Mouse (Mus musculus) CH12F3 (cell line): ENCODE data around the gene Smim23.

Experiments used
- in situ Hi-C: fragments of 300-500 bp; cut with MboI; formaldehyde crosslinking; loops from 2 replicates; pipeline ENCODE4 v1.14.3; 2020; ENCODE audit warnings: low sequenced_read_pairs

The Smim23 gene

DNA sequence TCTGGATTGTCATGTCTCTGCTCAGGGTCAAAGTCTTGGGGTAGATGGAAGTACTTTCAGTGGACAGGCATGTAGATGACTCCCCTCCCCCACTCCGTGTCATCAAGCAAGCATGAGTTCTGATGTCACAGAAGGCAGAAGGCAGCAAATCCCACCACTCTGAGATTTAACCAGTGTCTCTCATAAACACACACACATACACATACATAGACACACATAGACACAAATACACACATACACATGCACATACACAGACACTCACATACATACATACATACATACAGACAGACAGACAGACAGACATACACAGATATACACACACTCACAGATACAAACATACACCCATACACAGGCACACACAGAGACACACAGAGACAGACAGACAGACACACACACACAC lies at the start of gene Smim23:
TSS of gene Smim23 (minus strand) at position 101 of the 400 bp plus-strand sequence.
- in situ Hi-C loops = no loop called here

DNA sequence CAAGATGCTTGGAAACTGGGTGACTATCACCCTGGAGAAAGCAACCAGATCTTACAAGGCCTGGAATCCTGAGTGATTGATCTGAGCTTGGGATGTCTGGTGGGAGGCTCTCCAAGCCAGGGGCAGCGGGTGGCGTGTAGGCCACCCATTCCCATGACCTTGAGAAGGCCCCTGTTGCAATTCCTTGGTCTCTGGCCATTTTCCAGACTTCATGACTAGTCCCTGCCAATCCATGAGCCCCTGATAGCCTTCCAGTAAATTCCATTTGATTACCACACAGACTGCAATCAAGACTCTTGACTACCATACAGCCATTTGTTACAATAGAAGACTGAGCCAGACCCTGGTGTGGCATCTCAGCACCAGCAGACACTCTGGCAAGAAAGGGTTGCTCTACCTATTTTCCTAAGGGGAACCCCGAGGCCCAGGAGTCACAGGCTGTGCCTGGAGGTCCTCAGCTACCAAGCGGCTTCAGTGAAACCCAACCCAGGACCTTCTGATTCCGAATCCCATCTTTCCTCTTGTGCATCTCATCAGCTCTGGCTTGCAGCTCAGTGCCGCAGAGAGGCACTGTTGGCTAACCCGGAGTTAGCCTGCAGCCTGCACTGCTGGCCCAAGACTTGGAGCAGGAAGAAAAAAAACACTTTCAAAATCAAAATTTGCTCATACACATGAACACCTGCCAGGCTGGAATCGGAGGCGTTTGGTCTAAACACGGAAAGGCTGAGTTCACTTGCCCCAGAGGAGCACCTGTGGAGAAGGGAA lies 44.4 kb upstream of the Smim23 start:
- in situ Hi-C loops = no loop called here

DNA sequence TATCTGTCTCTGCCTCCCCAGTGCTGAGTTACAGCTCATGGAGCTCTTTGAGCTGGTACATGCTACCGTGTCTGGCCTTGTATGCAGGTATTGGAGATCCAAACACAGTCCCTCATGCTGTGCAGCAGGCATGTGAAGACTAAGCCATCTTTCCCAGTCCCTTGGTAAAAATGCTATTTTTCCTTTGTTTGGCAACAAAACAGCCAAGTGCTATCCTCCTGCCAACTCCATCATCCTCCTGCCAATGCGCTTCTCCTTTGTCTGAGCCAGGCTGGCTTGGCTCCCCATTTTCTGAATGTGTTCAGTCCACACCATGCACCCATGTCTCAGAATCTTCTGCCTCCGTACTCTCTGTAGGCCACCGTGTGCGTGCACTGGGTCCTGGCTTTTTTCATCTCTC lies 40.2 kb upstream of the Smim23 start:
- in situ Hi-C loops = no loop called here

DNA sequence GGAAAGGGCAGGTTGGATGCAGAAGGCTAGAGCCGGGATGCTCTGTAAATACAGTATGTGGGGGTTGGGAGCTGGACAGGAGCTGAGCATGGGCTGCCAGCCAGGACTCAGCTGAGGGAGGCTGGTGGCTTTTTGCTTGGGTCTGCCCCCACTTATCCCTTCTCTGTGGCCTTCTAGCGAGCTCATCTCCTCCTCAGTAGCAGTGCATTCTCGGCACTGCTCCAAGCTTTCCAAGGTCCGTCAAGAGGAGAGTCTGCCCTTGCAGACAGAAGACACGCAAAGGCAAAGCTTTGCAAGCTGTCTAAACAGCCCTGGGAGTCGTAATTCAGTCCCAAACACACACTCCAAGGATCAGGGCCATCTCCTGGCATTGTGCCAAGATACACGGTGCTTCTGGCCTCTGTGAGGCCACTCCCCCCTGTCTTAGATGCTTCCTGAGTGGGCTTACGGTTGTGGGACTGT lies 33.0 kb upstream of the Smim23 start:
- in situ Hi-C loops = no loop called here

DNA sequence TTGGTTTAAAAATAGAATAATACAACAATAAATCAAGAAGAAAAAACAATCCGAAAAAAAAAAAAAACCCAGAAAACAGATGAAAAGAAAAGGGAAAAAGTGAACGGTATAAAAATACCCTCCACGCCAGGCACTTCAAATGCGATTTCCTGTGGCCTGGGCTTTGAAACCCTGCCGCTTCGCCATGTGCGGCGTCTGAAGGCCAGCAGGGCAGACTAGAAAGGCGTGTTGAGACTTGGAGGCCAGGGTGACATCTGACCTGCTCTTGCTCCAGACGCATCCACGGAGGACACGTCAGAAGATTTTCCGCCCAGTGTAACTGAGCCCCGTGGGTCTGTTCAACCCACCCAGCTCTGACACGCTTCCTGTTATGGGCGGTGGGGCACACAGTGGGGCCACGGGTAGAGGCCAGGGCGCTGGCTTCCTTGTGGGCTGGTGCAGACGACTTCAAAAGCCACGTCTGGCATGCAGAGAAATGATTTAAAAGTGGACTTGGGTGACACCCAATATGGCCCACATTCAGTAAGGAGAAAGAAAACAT lies 22.3 kb upstream of the Smim23 start:
- in situ Hi-C loops = no loop called here

DNA sequence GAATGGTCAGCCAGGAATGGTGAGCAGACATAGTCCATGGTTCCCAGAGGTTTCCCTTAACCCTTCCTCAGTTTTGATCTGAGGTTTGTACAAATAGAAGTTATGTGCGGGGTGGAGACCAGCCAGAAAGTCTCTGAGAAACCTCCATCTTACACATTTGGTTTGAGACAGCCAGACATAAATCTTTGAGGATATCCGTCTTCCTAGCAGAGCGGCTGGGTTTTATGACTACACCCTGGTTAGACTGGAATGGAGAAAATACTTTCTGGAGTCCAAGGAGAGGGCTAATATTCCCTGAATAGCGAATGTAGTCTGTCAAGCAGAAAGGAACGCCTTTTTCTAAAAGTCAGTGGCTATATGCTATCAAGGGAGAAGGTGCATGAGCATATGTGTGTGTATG lies 16.8 kb upstream of the Smim23 start:
- in situ Hi-C loops = no loop called here

DNA sequence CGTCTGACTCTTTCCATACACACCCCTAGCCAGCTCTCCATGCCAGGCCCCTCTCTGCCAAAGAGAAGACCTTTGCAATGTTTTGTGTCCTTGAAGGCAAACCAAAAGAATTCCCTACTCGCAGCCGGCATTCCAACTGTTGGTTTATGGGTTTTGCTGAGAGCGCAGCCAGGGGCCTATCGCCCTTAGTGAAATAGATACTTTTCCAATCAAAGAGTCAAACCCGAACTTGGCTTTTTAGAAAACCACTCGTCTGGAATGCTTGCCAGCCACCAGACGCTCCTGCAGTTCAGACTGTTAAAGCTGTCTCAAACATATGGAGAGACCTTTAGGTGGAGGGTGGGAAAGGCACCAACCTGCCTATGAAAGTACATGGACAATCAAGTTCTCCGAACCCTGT lies 15.9 kb upstream of the Smim23 start:
- in situ Hi-C loops = no loop called here

DNA sequence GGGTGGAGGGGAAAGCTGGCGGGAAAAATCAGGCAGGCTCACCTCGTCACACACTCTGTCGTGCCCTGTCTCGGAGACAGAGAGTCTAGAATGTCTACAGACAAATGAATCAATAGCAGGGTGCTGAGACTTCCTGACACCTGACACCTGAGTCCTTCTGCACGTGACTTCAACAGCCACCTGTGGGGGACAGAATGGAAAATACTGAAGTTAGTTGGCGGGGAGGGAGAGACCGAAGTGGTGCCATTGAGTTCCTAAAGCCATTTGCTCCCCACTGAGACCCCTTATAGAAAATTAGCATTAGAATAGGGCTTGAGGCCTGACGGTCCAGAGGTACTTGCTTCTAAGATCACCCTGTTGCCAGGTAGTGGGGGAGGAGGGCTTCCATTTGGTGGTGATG lies 10.6 kb upstream of the Smim23 start:
- in situ Hi-C loops = no loop called here

DNA sequence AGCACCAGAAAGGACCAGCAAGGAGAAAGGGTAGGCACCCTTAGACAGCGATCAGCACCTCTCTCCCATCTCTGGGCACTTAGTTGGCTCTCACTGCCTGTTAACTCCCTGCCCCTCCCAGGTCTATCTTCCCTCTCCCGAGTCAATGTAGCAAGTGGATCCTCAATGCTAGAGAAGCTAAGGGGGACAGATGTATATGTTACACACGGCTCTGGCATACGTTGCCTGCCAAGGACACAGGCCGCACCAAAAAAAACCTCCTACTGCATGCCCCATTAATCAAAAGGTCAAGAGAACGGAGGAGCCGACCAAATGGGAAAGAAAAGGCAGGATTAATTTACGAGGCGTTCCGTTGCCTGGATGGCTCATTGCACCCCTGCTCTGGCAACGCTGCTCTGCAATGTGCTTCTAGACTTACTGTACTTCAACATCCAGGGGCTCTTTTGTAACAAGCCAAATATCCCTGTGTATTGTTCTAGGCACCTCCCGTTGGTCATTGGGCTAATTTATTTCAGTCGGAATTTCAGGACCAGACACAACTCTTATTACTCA lies 10.0 kb upstream of the Smim23 start:
- in situ Hi-C loops = no loop called here

DNA sequence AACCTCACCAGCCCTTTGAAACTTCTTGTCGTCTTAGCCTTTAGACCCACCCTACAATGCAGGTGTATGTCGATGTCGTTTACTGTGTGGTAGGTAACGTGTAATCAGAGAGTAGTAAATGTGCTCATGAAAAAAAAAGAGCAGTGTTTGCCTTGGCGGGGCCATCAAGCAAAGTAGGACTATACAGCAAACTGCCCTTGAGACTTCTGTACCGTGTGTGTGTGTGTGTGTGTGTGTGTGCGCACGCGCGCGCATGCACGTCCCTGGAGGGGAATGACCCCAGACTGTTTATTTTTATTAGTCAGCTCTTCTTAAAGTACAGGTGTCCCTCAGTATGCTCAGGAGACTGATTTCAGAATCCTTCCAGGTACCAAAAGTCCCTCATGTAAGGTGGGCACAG lies 6.8 kb downstream of the Smim23 start:
- in situ Hi-C loops = no loop called here

DNA sequence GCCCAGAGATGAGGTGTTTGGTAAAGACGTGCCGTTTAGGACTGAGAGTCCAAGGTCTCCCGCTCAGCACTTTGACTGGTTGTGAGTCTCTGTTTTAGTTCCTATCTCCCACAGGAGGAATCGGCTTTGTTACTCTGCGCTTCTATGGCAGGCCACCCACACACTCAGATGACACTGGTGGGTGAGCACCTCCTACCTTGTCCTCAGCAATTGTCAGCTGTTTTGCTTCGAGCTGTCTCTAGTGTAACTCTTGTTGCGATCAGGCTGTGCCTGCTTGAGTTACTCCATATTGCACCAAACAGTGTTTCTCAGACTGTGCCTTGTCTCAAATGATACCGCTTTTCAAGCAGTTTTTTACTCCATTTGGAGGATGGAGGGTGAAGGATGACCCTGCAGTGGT lies 10.1 kb downstream of the Smim23 start:
- in situ Hi-C loops = no loop called here

DNA sequence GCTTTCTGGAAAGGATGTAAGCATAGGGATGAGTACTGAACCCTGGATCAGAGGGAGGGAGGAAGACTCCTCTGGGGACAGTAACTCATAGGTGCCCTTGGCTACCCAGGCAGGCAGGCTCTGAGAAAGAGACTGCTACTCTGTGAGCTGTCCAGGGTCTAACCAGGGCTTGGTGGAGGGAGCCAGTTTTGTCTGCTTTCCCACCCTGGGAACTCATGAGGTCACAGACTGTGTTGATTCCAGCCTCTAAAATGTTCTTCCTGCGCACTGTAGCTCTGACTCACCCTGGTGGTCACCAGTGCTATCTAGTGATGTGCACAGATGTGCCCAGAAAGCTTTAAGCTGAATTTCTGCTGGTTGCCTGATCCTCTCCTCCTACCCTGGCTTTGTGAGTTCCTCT lies 15.3 kb downstream of the Smim23 start:
- in situ Hi-C loops = no loop called here

DNA sequence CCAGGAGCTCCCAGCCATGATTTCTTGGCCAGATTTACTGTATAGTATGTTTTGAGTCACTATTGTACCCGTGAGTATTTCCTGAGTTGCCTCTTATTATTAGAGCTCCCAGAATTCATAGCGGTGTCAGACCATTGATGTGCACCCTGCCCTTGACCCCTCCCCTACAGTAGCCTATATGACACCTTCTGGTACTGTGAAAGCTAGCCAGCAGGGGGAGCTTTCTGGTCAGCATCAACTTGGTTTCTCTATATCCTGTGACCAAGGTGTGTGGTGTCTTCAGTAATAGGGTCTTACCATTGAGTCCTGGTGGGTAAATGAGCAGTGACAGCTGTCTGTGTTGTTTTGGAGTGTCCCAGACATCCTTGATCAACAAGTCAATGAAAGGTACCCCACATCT lies 18.4 kb downstream of the Smim23 start:
- in situ Hi-C loops = no loop called here

DNA sequence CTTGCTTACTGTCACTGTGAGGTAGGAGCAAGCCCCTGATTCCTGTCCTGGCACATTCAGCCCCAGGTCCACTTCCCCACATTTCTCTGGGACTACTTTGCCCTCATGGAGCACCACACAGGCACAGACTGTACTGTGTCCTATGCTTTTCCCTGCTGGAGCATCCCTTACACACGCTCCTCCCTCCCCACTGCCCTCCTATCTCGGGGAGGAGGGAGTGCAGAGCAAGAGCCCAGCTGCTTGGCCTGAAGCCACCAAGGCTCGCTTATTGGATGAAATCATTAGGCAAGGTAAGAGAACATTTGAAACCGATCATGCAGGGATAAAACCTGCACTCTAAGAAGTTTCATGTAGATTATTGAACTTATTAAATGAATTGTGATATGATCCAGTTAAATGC lies 20.7 kb downstream of the Smim23 start:
- in situ Hi-C loops = no loop called here

DNA sequence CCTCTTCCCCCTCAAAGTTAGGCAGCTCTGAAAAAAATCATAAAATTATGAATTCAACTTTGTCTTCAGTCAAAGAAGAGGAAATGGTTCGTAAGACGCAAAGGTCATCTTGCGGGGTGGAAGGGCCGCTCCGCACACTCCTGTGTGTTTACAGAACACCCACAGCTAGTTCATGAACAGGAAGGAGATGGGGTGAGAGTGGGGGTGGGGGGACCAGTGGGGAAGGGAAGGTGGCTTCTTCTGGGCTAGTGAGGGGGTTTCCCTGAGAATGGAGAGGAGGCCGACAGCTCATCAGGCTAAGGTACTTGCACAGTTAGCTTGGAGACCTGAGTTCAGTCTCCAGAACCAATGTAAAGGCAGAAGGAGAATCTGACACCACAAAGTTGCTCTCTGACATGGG lies 22.7 kb downstream of the Smim23 start:
- in situ Hi-C loops = no loop called here

DNA sequence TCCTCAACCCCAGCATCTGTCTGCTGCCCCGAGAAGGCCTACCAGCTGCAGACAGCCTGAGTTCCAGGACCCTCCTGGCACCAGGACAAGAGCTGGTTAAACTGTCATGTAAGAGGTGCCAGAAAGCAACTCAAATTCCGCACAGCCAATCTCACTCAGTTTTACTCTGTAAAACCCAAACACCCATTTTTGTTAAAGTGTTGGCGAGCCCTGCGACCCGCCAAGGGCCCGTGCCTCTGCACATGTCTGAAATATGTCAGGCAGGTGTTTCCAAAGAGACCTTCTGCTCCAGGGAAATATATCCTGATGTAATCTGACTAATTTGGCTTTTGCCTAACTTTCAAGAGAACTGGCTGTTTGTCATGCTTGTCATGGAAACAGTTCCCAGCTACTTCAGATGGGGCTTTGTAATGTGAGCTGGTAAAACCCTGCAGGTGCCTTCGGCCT lies 23.5 kb downstream of the Smim23 start:
- in situ Hi-C loops = no loop called here

DNA sequence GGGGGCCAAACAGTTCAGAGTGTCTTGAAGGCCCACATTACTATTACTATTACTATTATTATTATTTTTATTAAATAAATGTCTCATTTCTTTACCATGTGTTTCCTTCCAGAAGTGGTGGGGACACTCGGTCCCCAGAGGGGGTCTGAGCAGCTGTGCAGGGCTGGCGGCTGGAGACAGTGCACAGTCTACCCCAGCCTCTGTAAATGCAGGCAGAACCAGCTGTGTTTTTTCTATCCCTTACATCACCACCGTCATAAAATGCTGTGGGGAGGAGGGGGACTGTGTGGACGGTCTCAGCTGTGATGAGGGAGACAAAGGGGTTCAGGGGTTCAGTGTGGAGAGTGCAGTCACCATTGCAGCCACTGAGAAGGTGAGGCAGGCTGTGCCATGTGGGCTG lies 26.0 kb downstream of the Smim23 start:
- in situ Hi-C loops = no loop called here

DNA sequence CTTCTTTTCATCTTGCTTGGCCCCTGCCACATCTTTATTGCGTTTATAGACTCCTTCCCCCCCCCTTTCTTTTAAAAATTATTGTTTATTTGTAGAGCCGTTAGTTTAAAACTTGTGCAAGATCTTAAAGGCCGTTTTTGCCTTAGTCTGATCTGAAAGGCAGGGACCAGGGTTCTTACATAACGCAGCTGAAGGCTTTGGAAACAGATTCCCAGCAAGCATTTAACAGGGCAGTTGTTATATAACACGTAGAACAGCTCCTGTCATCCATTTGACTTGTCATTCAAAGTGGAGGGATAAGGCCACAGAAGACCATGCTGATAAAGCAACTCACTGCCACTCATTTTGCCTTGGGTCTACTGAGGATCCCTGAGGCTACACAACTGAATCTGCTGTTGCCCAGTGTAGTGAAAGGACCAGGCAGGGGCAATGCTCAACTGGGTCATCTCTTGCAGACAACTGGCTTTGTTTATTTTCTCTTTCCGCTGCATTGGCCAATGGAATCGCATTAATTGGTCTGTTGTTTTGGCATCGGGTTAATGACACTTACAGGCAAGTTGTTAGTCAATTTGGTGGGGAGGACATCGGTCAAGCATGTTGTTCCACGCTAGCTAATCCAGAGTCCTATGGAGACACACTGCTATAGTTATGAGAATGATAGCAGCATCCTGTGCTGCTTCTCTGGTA lies 29.5 kb downstream of the Smim23 start:
- in situ Hi-C loops = no loop called here

DNA sequence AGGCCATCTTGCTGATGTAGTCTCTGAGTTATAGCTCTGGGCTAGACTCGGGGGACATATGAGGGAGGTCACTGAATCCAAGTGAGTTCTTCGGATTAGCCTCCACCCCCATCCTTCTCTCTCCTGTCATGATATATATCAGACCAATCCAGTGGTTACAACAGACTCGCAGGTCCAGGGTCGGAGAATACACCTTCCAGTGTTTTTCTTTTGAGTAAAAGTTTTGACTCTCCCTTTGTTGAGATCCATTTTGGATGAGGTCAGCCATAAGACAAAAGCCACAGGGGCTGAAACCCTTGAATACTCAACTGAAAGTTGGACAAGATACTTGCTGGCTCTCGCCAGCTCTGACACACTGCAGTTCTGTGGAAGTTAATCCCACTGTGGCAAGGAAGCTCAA lies 38.2 kb downstream of the Smim23 start:
- in situ Hi-C loops = no loop called here

DNA sequence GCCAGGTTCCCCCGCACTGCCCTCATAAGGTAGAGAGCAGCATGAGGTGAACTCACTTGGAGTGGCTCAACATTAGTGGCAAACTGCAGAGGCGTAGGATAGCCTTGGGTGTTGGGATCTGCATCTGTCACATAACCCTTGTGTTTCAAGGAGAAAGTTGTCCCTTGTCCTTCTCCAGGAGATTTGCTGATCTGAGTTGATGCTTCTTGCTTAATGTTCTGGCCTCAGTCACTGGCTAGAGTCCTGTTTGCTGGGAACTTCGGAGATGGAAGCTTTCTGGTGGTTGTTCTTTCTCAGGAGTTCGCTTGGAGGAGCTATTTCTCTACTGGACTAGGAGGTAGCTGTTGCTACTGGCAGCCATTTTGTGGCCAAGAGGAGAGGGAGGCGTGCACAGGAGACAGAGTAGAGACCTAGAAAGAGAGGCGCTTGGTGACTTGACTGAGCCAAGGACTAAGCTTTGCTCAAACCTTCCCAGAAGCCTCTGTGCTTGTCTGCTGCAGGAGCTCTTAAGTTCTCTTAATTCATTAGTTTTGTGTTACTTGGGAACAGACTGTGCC lies 38.7 kb downstream of the Smim23 start:
- in situ Hi-C loops = no loop called here

DNA sequence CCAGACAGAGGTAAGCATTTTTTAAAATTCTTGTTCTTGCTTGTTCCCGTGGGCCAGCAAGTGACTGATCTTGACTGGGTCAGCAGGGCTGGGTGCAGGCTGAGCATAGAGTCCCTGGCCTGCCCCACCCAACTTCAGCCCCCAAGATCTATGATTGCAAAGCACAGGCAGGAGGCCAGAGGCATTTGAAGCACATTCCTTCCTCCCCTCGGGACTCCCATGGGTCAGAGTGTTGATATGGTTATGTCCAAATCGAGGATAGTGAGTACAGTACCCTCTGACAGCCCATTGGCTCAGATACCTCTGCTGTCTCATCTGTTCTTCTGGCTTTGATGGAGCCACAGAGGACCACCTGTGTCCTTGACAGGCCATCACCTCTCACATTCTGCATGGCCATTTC lies 41.7 kb downstream of the Smim23 start:
- in situ Hi-C loops = no loop called here
